Mouse (Mus musculus) midbrain, postnatal 0 days (tissue): ENCODE results near the gene Znrf2. TPM values are rescaled to one million over a fixed set of nuclear protein-coding genes. Genes with fewer than 3 reads are reported as not detected.

Experiments
- ATAC-seq: fragments of 200-750 bp; cut with Nextera tagmentation; 2 replicates; pipeline ENCODE4 v1.8.0; 2017; ENCODE audit warnings: moderate number of reproducible peaks, mild to moderate bottlenecking, moderate TSS enrichment, moderate library complexity; ENCODE audit not compliant: low FRiP score
- DNase-seq: peaks from one replicate; pipeline ENCODE4 v3.0.0-alpha.2; 2015; ENCODE audit warnings: low spot score
- H3K27ac ChIP-seq: fragments of 300-500 bp; sonication (generic); 2 replicates; pipeline ENCODE4 v1.5.1; 2014; ENCODE audit warnings: low read depth, mild to moderate bottlenecking, low read length, mixed read lengths
- H3K27me3 ChIP-seq: fragments of 300-500 bp; sonication (generic); 2 replicates; pipeline ENCODE4 v1.6.1; 2014; ENCODE audit warnings: low read length, control low read depth, mixed read lengths; ENCODE audit not compliant: insufficient read depth
- H3K36me3 ChIP-seq: fragments of 300-500 bp; sonication (generic); 2 replicates; pipeline ENCODE4 v1.6.1; 2014; ENCODE audit warnings: low read length, control low read depth, mixed read lengths; ENCODE audit not compliant: insufficient read depth
- H3K4me1 ChIP-seq: fragments of 300-500 bp; sonication (generic); 2 replicates; pipeline ENCODE4 v1.6.1; 2014; ENCODE audit warnings: mild to moderate bottlenecking, control low read depth, antibody characterized with exemption, low read length, mixed read lengths; ENCODE audit not compliant: insufficient read depth
- H3K4me2 ChIP-seq: fragments of 300-500 bp; sonication (generic); 2 replicates; pipeline ENCODE4 v1.6.1; 2014; ENCODE audit warnings: low read depth, mild to moderate bottlenecking, low read length, mixed read lengths; ENCODE audit not compliant: poor library complexity, severe bottlenecking
- H3K4me3 ChIP-seq: fragments of 300-500 bp; sonication (generic); 2 replicates; pipeline ENCODE4 v1.5.1; 2014; ENCODE audit warnings: low read depth, mild to moderate bottlenecking, low read length, moderate library complexity
- H3K9ac ChIP-seq: fragments of 300-500 bp; sonication (generic); replicated peaks from 2 replicates; pipeline ENCODE4 v1.6.1; 2014; ENCODE audit warnings: mild to moderate bottlenecking, low read length, moderate library complexity, mixed read lengths; ENCODE audit not compliant: poor library complexity, severe bottlenecking
- H3K9me3 ChIP-seq: fragments of 300-500 bp; sonication (generic); 2 replicates; pipeline ENCODE4 v1.6.1; 2016; ENCODE audit warnings: low read length, control low read depth
- CTCF ChIP-seq: IDR thresholded peaks from 2 replicates; pipeline ENCODE4 v1.5.1; 2016; ENCODE audit warnings: antibody characterized with exemption, mild to moderate bottlenecking
- WGBS: fragments of 180-500 bp; shearing (Covaris S2); extraction: QIAGEN DNeasy Blood & Tissue Kit; methylation state at CpG from one replicate; pipeline ENCODE4 v1.1.7; 2014; 5-methylcytosine and 5-hydroxymethylcytosine counted together
- polyA plus RNA-seq: library from polyadenylated mRNA; unstranded; fragments of >200 nt; fragmentation: Nextera tagmentation; extraction: Ambion mirVana; gene quantifications from 2 replicates; pipeline ENCODE4 v1.2.1, GENCODE M21; 2015
- total RNA-seq: library from RNA; depleted of rRNA; stranded (reverse); fragments of >200 nt; gene quantifications from 2 replicates; pipeline ENCODE4 v1.2.3, GENCODE M21; 2014

The Znrf2 gene
- total and polyA plus RNA-seq, 2 experiments from 2014 or later = 6.5 to 32.8 TPM

DNA sequence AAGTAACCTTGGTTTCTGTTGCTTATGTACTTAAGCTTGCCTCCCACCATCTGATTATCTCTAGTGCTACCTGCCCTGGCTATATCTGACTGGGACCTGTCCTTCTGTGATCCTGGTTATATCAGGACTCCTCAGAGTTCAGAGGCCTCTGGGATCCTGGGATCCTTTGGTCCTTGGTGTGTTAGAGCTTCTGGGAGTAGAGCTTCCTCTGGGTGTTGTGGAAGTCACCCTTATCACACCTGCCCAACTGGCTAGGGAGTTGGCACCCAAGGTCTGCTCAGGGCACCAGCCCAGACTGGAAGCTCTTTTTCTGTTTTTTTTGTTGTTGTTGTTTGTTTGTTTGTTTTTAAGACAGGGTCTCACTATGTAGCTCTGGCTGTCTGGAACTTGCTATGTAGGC is 43.5 kb downstream of the Znrf2 start:
- no peak for TF ChIP-seq CTCF
- Histone ChIP-seq H3K27me3 (no peaks in the 10 kb centered on the region), H3K4me2 (no peak overlapping the region), H3K9ac (no peak overlapping the region), H3K9me3 (no peaks in the 10 kb centered on the region), H3K36me3 (no peaks in the 10 kb centered on the region), H3K4me1 (no peaks in the 10 kb centered on the region), H3K4me3 (no peak overlapping the region), H3K27ac (no peak overlapping the region)
- ATAC-seq (no peak), DNase-seq (no peak)

DNA sequence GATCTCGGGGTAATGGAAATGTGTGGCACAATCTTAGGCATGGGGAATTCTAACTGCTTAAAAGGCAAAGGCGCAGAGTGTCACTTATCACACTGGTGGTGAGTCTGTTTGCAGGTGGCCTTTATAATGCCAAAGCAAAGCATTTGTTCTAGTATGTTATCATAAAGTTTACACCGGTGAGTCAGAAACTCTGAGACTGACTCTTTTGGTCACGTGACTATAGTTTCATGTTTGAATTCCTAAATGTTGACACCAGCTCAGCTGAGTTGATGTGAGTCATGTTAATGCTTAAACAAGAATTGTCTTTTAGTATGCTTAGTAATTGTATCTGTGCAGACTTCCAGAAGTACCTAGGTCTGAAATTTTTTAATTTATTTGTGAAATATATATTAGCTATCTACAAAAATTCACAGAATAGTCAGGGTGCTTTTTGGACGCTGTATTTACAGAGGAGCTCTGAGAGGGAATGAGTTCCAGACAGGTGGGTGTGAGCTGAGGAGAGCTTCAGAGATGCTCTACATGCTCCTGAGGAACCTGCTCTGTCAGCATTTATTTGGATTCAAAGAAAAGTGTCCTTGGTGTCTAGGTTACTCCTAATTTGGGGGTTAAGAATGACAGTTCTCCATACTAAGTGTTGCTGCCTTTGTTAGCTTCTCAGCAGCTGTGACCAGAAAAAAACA is 50.2 kb downstream of the Znrf2 start:
- 83% methylated on average over 5 of the region's 5 CpGs for WGBS
- H3K27ac ChIP-seq = no peak overlapping the region
- no peak for DNase-seq
- no peaks in the 10 kb centered on the region for H3K4me1 ChIP-seq
- no peak overlapping the region for H3K9ac ChIP-seq
- no peaks in the 10 kb centered on the region for H3K27me3 ChIP-seq
- H3K4me2 ChIP-seq = no peak overlapping the region
- H3K4me3 ChIP-seq = no peak overlapping the region
- no peaks in the 10 kb centered on the region for H3K9me3 ChIP-seq
- no peak for TF ChIP-seq CTCF
- H3K36me3 ChIP-seq = no peaks in the 10 kb centered on the region
- no peak for ATAC-seq

DNA sequence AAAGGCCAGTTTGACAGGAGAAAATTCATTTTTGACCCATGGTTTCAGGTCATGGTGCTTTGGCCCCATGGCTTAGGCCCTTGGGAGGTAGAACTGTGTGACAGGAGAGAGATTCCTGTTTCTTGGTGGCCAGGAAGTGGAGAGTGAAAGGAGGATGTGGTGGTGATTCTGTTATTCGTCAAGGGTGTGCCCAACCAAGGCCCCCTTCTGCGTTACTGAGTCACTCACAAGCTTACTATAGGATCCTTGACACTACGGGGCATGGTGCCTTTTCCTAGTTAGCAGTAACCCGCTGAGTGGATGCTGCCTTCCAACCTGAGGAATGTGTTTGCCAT is 50.7 kb downstream of the Znrf2 start:
- Histone ChIP-seq H3K27me3 (no peaks in the 10 kb centered on the region), H3K4me1 (no peaks in the 10 kb centered on the region), H3K27ac (no peak overlapping the region), H3K4me2 (no peak overlapping the region), H3K4me3 (no peak overlapping the region), H3K9me3 (no peaks in the 10 kb centered on the region), H3K36me3 (no peaks in the 10 kb centered on the region), H3K9ac (no peak overlapping the region)
- no peak for TF ChIP-seq CTCF
- 59% methylated on average over 4 of the region's 4 CpGs for WGBS
- DNase-seq (no peak), ATAC-seq (no peak)

DNA sequence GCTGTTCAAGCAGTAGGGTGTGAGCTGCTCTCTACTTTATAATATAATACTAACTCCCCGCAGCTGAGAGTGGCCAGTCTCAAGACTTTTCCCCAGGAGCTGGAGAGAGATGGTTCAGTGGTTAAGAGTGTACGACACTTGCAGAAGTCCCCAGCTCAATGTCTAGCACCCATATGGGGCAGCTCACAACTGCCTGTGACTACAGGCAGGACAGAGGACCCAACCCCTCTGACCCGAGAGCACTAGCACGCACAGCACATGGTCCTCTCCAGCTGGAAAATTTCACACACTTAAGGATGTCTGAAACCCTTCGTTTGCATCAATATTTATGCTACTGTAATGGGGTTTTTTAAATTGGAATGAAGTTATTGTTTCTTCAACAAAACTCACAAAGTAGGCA is 56.3 kb downstream of the Znrf2 start:
- WGBS = 88% methylated on average over 5 of the region's 5 CpGs
- DNase-seq (no peak), ATAC-seq (no peak)
- no peak overlapping the region for H3K9ac ChIP-seq
- no peaks in the 10 kb centered on the region for H3K27me3 ChIP-seq
- no peak for TF ChIP-seq CTCF
- H3K4me3 ChIP-seq = no peak overlapping the region
- no peak overlapping the region for H3K27ac ChIP-seq
- H3K4me1 ChIP-seq = no peaks in the 10 kb centered on the region
- no peaks in the 10 kb centered on the region for H3K9me3 ChIP-seq
- no peaks in the 10 kb centered on the region for H3K36me3 ChIP-seq
- no peak overlapping the region for H3K4me2 ChIP-seq

DNA sequence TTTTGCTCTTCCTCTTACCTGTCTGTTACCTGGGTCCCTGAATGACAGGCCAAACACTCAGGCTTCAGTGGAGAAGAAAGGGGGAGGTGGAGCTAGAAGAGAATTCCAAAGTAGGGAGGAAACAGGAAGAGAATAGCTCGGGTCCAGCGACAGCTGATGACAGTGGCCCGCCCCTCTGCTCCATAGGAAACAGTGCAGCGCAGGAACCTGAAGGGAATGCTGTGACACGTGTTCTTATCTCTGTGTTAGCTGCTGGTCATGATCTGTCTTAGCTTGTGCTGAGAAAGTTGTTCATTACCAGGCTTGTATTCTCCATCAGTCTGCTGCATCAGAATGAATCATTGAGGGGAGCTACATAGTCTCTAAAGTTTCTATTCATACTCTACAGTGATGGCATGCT is 60.1 kb downstream of the Znrf2 start:
- whole genome bisulfite sequencing = 53% methylated on average over 5 of the region's 5 CpGs
- H3K4me3 ChIP-seq = no peak overlapping the region
- no peak overlapping the region for H3K9ac ChIP-seq
- peaks cover 3% of the 10 kb centered on the region; the same call in 1 of the 2 replicates for H3K36me3 ChIP-seq
- TF ChIP-seq CTCF = no peak
- ATAC-seq (no peak), DNase-seq (no peak)
- no peak overlapping the region for H3K4me2 ChIP-seq
- no peaks in the 10 kb centered on the region for H3K27me3 ChIP-seq
- H3K27ac ChIP-seq = no peak overlapping the region
- no peaks in the 10 kb centered on the region for H3K4me1 ChIP-seq
- no peaks in the 10 kb centered on the region for H3K9me3 ChIP-seq

DNA sequence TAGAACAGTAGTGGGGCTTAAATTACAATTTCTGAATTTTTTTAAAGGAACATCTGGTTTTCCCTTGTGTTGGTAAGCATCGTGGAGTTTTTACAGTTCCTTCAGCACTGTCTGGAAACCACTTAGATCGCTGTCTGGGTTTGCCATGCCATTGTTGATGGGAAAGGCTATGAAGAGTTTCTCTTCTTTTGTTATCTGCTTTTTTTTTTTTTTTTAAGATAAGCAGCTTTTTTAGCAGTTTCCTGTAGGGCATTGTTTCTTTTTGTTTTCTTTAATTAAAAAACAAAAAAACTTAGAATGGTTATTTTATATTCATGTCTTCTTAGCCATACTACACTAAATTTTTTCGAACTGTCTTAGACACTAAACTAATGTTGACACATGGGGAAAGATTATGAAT is 60.9 kb downstream of the Znrf2 start:
- H3K9me3 ChIP-seq = no peaks in the 10 kb centered on the region
- no peaks in the 10 kb centered on the region for H3K4me1 ChIP-seq
- H3K9ac ChIP-seq = no peak overlapping the region
- 90% methylated on average over 3 of the region's 3 CpGs for WGBS
- TF ChIP-seq CTCF = no peak
- ATAC-seq (no peak), DNase-seq (no peak)
- peaks cover 3% of the 10 kb centered on the region; the same call in 1 of the 2 replicates for H3K36me3 ChIP-seq
- H3K27ac ChIP-seq = no peak overlapping the region
- no peak overlapping the region for H3K4me2 ChIP-seq
- H3K27me3 ChIP-seq = no peaks in the 10 kb centered on the region
- H3K4me3 ChIP-seq = no peak overlapping the region
